Mouse (Mus musculus) stomach, embryonic 16.5 days (tissue): Measurements from ENCODE around the gene Mxi1. TPM values are rescaled to one million over a fixed set of nuclear protein-coding genes. Genes with fewer than 3 reads are reported as not detected.

ENCODE experiments used
- ATAC-seq: fragments of 200-750 bp; cut with Nextera tagmentation; 2 replicates; pipeline ENCODE4 v1.8.0; 2017; ENCODE audit warnings: moderate number of reproducible peaks, moderate TSS enrichment; ENCODE audit not compliant: insufficient read depth, low FRiP score
- H3K27ac ChIP-seq: fragments of 300-500 bp; sonication (generic); 2 replicates; pipeline ENCODE4 v1.5.1; 2014; ENCODE audit warnings: low read length
- H3K27me3 ChIP-seq: fragments of 300-500 bp; sonication (generic); 2 replicates; pipeline ENCODE4 v1.6.1; 2014; ENCODE audit warnings: low read length, control low read depth, mixed read lengths; ENCODE audit not compliant: control insufficient read depth, insufficient read depth
- H3K36me3 ChIP-seq: fragments of 300-500 bp; sonication (generic); 2 replicates; pipeline ENCODE4 v1.6.1; 2014; ENCODE audit warnings: low read length; ENCODE audit not compliant: control insufficient read depth, insufficient read depth
- H3K4me1 ChIP-seq: fragments of 300-500 bp; sonication (generic); 2 replicates; pipeline ENCODE4 v1.6.1; 2014; ENCODE audit warnings: low read length, control low read depth, mixed read lengths; ENCODE audit not compliant: control insufficient read depth, insufficient read depth
- H3K4me2 ChIP-seq: fragments of 300-500 bp; sonication (generic); 2 replicates; pipeline ENCODE4 v1.6.1; 2014; ENCODE audit warnings: low read depth, low read length, mixed read lengths
- H3K4me3 ChIP-seq: fragments of 300-500 bp; sonication (generic); replicated peaks from 2 replicates; pipeline ENCODE4 v1.5.1; 2014; ENCODE audit warnings: mild to moderate bottlenecking, low read length
- H3K9ac ChIP-seq: fragments of 300-500 bp; sonication (generic); 2 replicates; pipeline ENCODE4 v1.6.1; 2014; ENCODE audit warnings: low read length
- H3K9me3 ChIP-seq: fragments of 300-500 bp; sonication (generic); replicated peaks from 2 replicates; pipeline ENCODE4 v1.6.1; 2016; ENCODE audit warnings: low read length, control low read depth; ENCODE audit not compliant: control insufficient read depth
- WGBS: fragments of 180-500 bp; shearing (Covaris S2); extraction: QIAGEN DNeasy Blood & Tissue Kit; methylation state at CpG from one replicate; pipeline ENCODE4 v1.1.7; 2014; 5-methylcytosine and 5-hydroxymethylcytosine counted together
- polyA plus RNA-seq: library from polyadenylated mRNA; unstranded; fragments of >200 nt; fragmentation: Nextera tagmentation; extraction: Ambion mirVana; gene quantifications from 2 replicates; pipeline ENCODE4 v1.2.1, GENCODE M21; 2015

Mxi1 gene
- polyA plus RNA-seq, 1 experiment from 2014 or later = 15.8 TPM

- ATAC-seq = no peak
- Histone ChIP-seq H3K27me3 (no peaks in the 10 kb centered on the region), H3K4me3 (no peak overlapping the region), H3K4me1 (peaks cover 5% of the 10 kb centered on the region; the same call in 1 of the 2 replicates), H3K36me3 (peaks cover 14% of the 10 kb centered on the region; the same call in 1 of the 2 replicates), H3K4me2 (no peak overlapping the region), H3K9me3 (no peaks in the 10 kb centered on the region), H3K27ac (no peak overlapping the region), H3K9ac (no peak overlapping the region)
- WGBS = 89% methylated on average over 21 of the region's 21 CpGs
Observed at GRCm38 (mm10) chr19:53331882-53332500, 21.7 kb downstream of the Mxi1 start.

- ATAC-seq = no peak
- Histone ChIP-seq H3K9ac (no peak overlapping the region), H3K27ac (no peak overlapping the region), H3K27me3 (no peaks in the 10 kb centered on the region), H3K4me1 (peaks cover 5% of the 10 kb centered on the region; the same call in 1 of the 2 replicates), H3K4me3 (no peak overlapping the region), H3K36me3 (peaks cover 14% of the 10 kb centered on the region; the same call in 1 of the 2 replicates), H3K4me2 (no peak overlapping the region), H3K9me3 (0 out of 2 replicates have a peak, but pooled peaks cover 3% of the 10 kb centered on the region)
- WGBS = 87% methylated on average over 6 of the region's 6 CpGs
Observed at GRCm38 (mm10) chr19:53333730-53334129, 23.4 kb downstream of the Mxi1 start.

GRCm38 (mm10) chr19:53335241-53335640 is 24.9 kb downstream of the Mxi1 start:
- 86% methylated on average over 9 of the region's 9 CpGs for WGBS

GRCm38 (mm10) chr19:53340423-53340822 is 30.1 kb downstream of the Mxi1 start:
- 19% methylated on average over 6 of the region's 6 CpGs for WGBS
- H3K27ac ChIP-seq = no peak overlapping the region
- no peaks in the 10 kb centered on the region for H3K36me3 ChIP-seq
- H3K9me3 ChIP-seq = 0 out of 2 replicates have a peak, but pooled peaks cover 3% of the 10 kb centered on the region
- no peak overlapping the region for H3K4me3 ChIP-seq
- H3K4me2 ChIP-seq = no peak overlapping the region
- H3K9ac ChIP-seq = no peak overlapping the region
- ATAC-seq = no peak
- H3K4me1 ChIP-seq = no peaks in the 10 kb centered on the region
- no peaks in the 10 kb centered on the region for H3K27me3 ChIP-seq

More at GRCm38 (mm10) chr19:53335241-53335640, 24.9 kb downstream of the Mxi1 start:
- no peak for ATAC-seq
- Histone ChIP-seq H3K4me1 (peaks cover 3% of the 10 kb centered on the region; the same call in 1 of the 2 replicates), H3K27ac (no peak overlapping the region), H3K9me3 (0 out of 2 replicates have a peak, but pooled peaks cover 3% of the 10 kb centered on the region), H3K4me3 (no peak overlapping the region), H3K36me3 (peaks cover 14% of the 10 kb centered on the region; the same call in 1 of the 2 replicates), H3K4me2 (no peak overlapping the region), H3K9ac (no peak overlapping the region), H3K27me3 (no peaks in the 10 kb centered on the region)

GRCm38 (mm10) chr19:53343174-53343881 is 33.0 kb downstream of the Mxi1 start:
- Histone ChIP-seq H3K9ac (no peak overlapping the region), H3K4me1 (no peaks in the 10 kb centered on the region; the same call in 1 of the 2 replicates), H3K27ac (no peak overlapping the region), H3K36me3 (no peaks in the 10 kb centered on the region), H3K9me3 (no peaks in the 10 kb centered on the region), H3K27me3 (no peaks in the 10 kb centered on the region), H3K4me2 (no peak overlapping the region), H3K4me3 (no peak overlapping the region)
- WGBS = 85% methylated on average over 13 of the region's 13 CpGs
- no peak for ATAC-seq

- WGBS = 66% methylated on average over 16 of the region's 16 CpGs
- H3K27ac ChIP-seq = no peak overlapping the region
Observed at GRCm38 (mm10) chr19:53344062-53344461, 33.7 kb downstream of the Mxi1 start.

GRCm38 (mm10) chr19:53345766-53346165 is 35.4 kb downstream of the Mxi1 start:
- no peaks in the 10 kb centered on the region for H3K27me3 ChIP-seq
- H3K4me1 ChIP-seq = no peaks in the 10 kb centered on the region; the same call in 1 of the 2 replicates
- no peak for ATAC-seq
- H3K4me3 ChIP-seq = no peak overlapping the region
- no peak overlapping the region for H3K9ac ChIP-seq
- H3K9me3 ChIP-seq = no peaks in the 10 kb centered on the region
- H3K36me3 ChIP-seq = no peaks in the 10 kb centered on the region
- no peak overlapping the region for H3K4me2 ChIP-seq
- no peak overlapping the region for H3K27ac ChIP-seq
- 67% methylated on average over 14 of the region's 14 CpGs for WGBS

More at GRCm38 (mm10) chr19:53344062-53344461, 33.7 kb downstream of the Mxi1 start:
- H3K9ac ChIP-seq = no peak overlapping the region
- H3K4me3 ChIP-seq = no peak overlapping the region
- H3K4me1 ChIP-seq = no peaks in the 10 kb centered on the region; the same call in 1 of the 2 replicates
- no peak for ATAC-seq
- H3K27me3 ChIP-seq = no peaks in the 10 kb centered on the region
- no peaks in the 10 kb centered on the region for H3K9me3 ChIP-seq
- no peak overlapping the region for H3K4me2 ChIP-seq
- H3K36me3 ChIP-seq = no peaks in the 10 kb centered on the region

GRCm38 (mm10) chr19:53353864-53354263 is 43.5 kb downstream of the Mxi1 start:
- Histone ChIP-seq H3K4me2 (no peak overlapping the region), H3K9me3 (no peaks in the 10 kb centered on the region), H3K27ac (no peak overlapping the region), H3K36me3 (no peaks in the 10 kb centered on the region), H3K27me3 (no peaks in the 10 kb centered on the region), H3K4me3 (no peak overlapping the region), H3K4me1 (no peaks in the 10 kb centered on the region), H3K9ac (no peak overlapping the region)
- WGBS = 93% methylated on average over 7 of the region's 7 CpGs
- ATAC-seq = no peak
